Mouse (Mus musculus) heart, embryonic 14.5 days (tissue): Measurements from ENCODE around the gene Traf2. TPM values are rescaled to one million over a fixed set of nuclear protein-coding genes. Genes with fewer than 3 reads are reported as not detected.
A peak's percentile ranks its signal among the peaks of the same experiment; 100 is the strongest.

Experiments
- ATAC-seq: fragments of 200-750 bp; cut with Nextera tagmentation; 2 replicates; pipeline ENCODE4 v1.8.0; 2017; ENCODE audit warnings: low read depth, moderate TSS enrichment; ENCODE audit not compliant: insufficient number of reproducible peaks, insufficient read depth, low FRiP score
- H3K27ac ChIP-seq, 2 experiments: fragments of 200-500 bp in 1 of 2; fragments of 300-500 bp in 1 of 2; sonication (generic) in 1 of 2; replicated peaks in 1 of 2; 2 replicates each; pipeline ENCODE4 v1.5.1; 2012 to 2014; ENCODE audit warnings: low read depth in 2 of 2, low read length in 2 of 2, control low read depth in 1 of 2, mild to moderate bottlenecking in 1 of 2, mixed read lengths in 1 of 2; ENCODE audit not compliant: control insufficient read depth in 1 of 2, insufficient read depth in 1 of 2
- H3K27me3 ChIP-seq: fragments of 300-500 bp; sonication (generic); 2 replicates; pipeline ENCODE4 v1.6.1; 2014; ENCODE audit warnings: mild to moderate bottlenecking, low read length, control low read depth; ENCODE audit not compliant: control insufficient read depth, insufficient read depth
- H3K36me3 ChIP-seq: fragments of 300-500 bp; sonication (generic); 2 replicates; pipeline ENCODE4 v1.6.1; 2014; ENCODE audit warnings: mild to moderate bottlenecking, control low read depth, low read length, mixed read lengths; ENCODE audit not compliant: control insufficient read depth, insufficient read depth
- H3K4me1 ChIP-seq, 2 experiments: fragments of 200-500 bp in 1 of 2; fragments of 300-500 bp in 1 of 2; sonication (generic) in 1 of 2; 2 replicates each; pipeline ENCODE4 v1.6.1; 2012 to 2014; ENCODE audit warnings: low read length in 2 of 2, control low read depth in 1 of 2, mixed read lengths in 1 of 2; ENCODE audit not compliant: control insufficient read depth in 2 of 2, insufficient read depth in 2 of 2
- H3K4me2 ChIP-seq: fragments of 300-500 bp; sonication (generic); 2 replicates; pipeline ENCODE4 v1.6.1; 2014; ENCODE audit warnings: mild to moderate bottlenecking, low read length
- H3K4me3 ChIP-seq, 2 experiments: fragments of 200-500 bp in 1 of 2; fragments of 300-500 bp in 1 of 2; sonication (generic) in 1 of 2; 2 replicates each; pipeline ENCODE4 v1.5.1; 2012 to 2014; ENCODE audit warnings: low read length in 2 of 2, mild to moderate bottlenecking in 2 of 2, control low read depth in 1 of 2, low read depth in 1 of 2, moderate library complexity in 1 of 2; ENCODE audit not compliant: control insufficient read depth in 1 of 2, insufficient read depth in 1 of 2
- H3K9ac ChIP-seq: fragments of 300-500 bp; sonication (generic); 2 replicates; pipeline ENCODE4 v1.6.1; 2014; ENCODE audit warnings: mild to moderate bottlenecking, low read length
- H3K9me3 ChIP-seq: fragments of 300-500 bp; sonication (generic); 2 replicates; pipeline ENCODE4 v1.6.1; 2016; ENCODE audit warnings: low read length, control low read depth; ENCODE audit not compliant: control insufficient read depth
- WGBS: fragments of 180-500 bp; shearing (Covaris S2); extraction: QIAGEN DNeasy Blood & Tissue Kit; methylation state at CpG from one replicate; pipeline ENCODE4 v1.1.7; 2014; 5-methylcytosine and 5-hydroxymethylcytosine counted together
- polyA plus RNA-seq: library from polyadenylated mRNA; unstranded; fragments of >200 nt; fragmentation: Nextera tagmentation; extraction: Ambion mirVana; gene quantifications from 2 replicates; pipeline ENCODE4 v1.2.1, GENCODE M21; 2014

The Traf2 gene
- polyA plus RNA-seq, 1 experiment from 2014 or later: 19.8 TPM

GRCm38 (mm10) chr2:25583571-25583970 lies 36.8 kb upstream of the Traf2 start:
- H3K4me1 ChIP-seq: peaks cover 20 to 31% of the 10 kb centered on the region in 2 experiments
- no peak overlapping the region for H3K9ac ChIP-seq
- no peak overlapping the region for H3K27ac ChIP-seq
- H3K4me3 ChIP-seq: no peak overlapping the region
- peaks cover 28% of the 10 kb centered on the region for H3K27me3 ChIP-seq
- no peak for ATAC-seq
- no peak overlapping the region for H3K4me2 ChIP-seq
- 65% methylated on average over 3 of the region's 4 CpGs for WGBS
- no peaks in the 10 kb centered on the region for H3K9me3 ChIP-seq
- peaks cover 59% of the 10 kb centered on the region for H3K36me3 ChIP-seq

GRCm38 (mm10) chr2:25583120-25583481 lies 36.4 kb upstream of the Traf2 start:
- no peaks in the 10 kb centered on the region for H3K9me3 ChIP-seq
- 86% methylated on average over 6 of the region's 6 CpGs for WGBS
- no peak overlapping the region for H3K9ac ChIP-seq
- H3K36me3 ChIP-seq: peaks cover 54% of the 10 kb centered on the region
- ATAC-seq: no peak
- H3K27me3 ChIP-seq: peaks cover 33% of the 10 kb centered on the region
- H3K4me2 ChIP-seq: no peak overlapping the region
- H3K4me3 ChIP-seq: no peak overlapping the region
- peaks cover 21 to 35% of the 10 kb centered on the region in 2 experiments for H3K4me1 ChIP-seq
- H3K27ac ChIP-seq: no peak overlapping the region

DNA sequence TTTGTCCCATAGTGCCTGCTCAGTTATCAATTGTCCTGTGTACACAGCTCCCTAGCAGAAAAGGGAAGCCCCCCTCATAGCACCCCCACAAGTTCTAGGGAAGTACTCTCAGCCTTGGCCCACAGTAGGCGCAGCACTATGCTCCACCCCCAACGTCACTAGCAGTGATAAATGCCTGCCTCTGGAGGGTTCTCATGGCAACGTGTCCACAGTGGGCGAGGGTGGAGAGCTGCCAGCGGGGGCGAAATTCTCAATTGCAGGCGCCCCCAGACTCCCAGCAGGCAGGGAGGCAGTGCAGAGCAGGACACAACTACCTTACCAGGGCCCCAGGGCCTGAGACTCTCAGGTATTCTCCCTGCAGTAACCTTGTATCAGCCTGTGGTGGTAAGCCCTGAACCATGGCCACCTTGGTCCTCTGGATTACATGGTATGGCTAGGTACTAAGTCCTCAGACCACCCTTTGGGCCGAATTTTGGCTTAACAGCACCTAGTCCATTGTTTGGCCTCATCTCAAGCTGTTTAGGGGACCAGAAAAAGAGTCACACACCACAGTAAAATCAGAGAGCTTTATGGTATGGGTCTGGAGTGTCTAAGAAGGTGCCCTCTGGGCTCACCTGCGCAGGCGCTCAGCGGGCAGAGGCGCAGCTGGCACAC lies 35.9 kb upstream of the Traf2 start:
- Histone ChIP-seq H3K9ac (0 out of 2 replicates have a peak overlapping the region, but pooled peaks have one; percentile 10), H3K9me3 (no peaks in the 10 kb centered on the region), H3K4me3 (no peak overlapping the region), H3K4me1 (peaks cover 23 to 38% of the 10 kb centered on the region in 2 experiments), H3K4me2 (no peak overlapping the region), H3K27ac (no peak overlapping the region), H3K36me3 (peaks cover 49% of the 10 kb centered on the region), H3K27me3 (peaks cover 38% of the 10 kb centered on the region)
- no peak; the same call in 1 of the 2 replicates for ATAC-seq
- WGBS: 43% methylated on average over 12 of the region's 12 CpGs

DNA sequence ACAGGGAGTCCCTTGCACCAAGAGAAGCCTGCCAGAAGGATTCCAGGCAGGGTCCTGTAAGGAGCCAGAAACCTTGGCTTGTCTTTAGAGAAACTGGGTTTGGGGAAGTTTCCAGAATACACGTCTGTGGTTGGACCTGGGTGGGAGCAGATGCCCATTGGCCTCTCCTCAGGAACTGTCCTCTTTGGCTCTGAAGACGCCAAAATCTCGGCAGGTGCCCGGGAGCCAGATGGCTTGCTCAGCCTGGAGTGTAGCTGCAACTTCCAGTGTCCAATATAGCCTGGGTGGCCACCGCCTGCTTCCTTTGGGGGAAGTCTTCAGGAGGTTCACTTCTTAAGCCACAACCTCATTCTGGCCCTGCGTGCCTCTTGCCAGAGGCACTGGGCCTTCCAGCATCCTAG lies 35.2 kb upstream of the Traf2 start:
- H3K27ac ChIP-seq: no peak overlapping the region
- H3K36me3 ChIP-seq: peaks cover 42% of the 10 kb centered on the region
- peaks cover 26 to 36% of the 10 kb centered on the region in 2 experiments for H3K4me1 ChIP-seq
- no peaks in the 10 kb centered on the region for H3K9me3 ChIP-seq
- no peak overlapping the region for H3K9ac ChIP-seq
- H3K4me2 ChIP-seq: peak overlapping the region; percentile 81
- H3K4me3 ChIP-seq: no peak overlapping the region
- peaks cover 45% of the 10 kb centered on the region for H3K27me3 ChIP-seq
- no peak for ATAC-seq
- WGBS: 28% methylated on average over 6 of the region's 6 CpGs

GRCm38 (mm10) chr2:25581294-25581864 lies 34.6 kb upstream of the Traf2 start, which contains the start of gene Ajm1:
Gene Ajm1, minus strand, starts transcription at chr2:25581757.
- Histone ChIP-seq H3K27me3 (peaks cover 50% of the 10 kb centered on the region), H3K27ac (no peak within 1 kb of the TSS), H3K4me1 (peaks cover 22 to 35% of the 10 kb centered on the region in 2 experiments), H3K9ac (peak within 1 kb of the TSS; percentile 59), H3K4me2 (peak within 1 kb of the TSS; percentile 81), H3K4me3 (peak within 1 kb of the TSS; percentile 15 to 38; a peak in 3 of 4 replicates), H3K36me3 (peaks cover 37% of the 10 kb centered on the region), H3K9me3 (no peaks in the 10 kb centered on the region)
- ATAC-seq: 0 out of 2 replicates have a peak, but pooled peaks have one; percentile 17
- WGBS: 7% methylated on average over 19 of the region's 19 CpGs

DNA sequence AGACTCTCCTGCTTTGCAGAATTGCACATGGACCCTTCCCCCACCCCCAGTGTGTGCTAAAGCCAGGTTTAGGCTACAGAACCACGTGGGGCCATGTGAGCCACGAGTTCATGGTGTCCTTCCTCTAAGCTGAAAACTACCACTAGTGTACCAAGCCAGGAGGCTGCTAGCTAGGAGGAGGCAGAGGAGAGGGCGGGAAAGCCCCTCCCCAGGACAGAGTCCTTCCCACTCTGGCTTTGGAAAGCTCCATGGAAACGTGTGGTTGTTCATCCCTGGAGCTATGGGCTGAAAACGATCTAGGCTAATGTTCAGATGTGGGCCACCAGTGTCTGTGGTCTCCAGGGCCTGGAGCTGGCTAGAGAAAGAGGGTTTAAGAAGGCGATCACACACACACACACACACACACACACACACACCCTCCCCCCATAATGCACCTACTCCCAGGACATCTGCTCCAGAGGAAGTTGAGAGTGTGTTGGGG lies 33.9 kb upstream of the Traf2 start:
- H3K4me3 ChIP-seq: no peak overlapping the region
- no peaks in the 10 kb centered on the region for H3K9me3 ChIP-seq
- peaks cover 55% of the 10 kb centered on the region for H3K27me3 ChIP-seq
- H3K36me3 ChIP-seq: peaks cover 31% of the 10 kb centered on the region
- peaks cover 26 to 42% of the 10 kb centered on the region in 2 experiments for H3K4me1 ChIP-seq
- no peak for ATAC-seq
- no peak overlapping the region for H3K27ac ChIP-seq
- no peak overlapping the region for H3K4me2 ChIP-seq
- WGBS: 45% methylated on average over 6 of the region's 6 CpGs
- H3K9ac ChIP-seq: no peak overlapping the region

DNA sequence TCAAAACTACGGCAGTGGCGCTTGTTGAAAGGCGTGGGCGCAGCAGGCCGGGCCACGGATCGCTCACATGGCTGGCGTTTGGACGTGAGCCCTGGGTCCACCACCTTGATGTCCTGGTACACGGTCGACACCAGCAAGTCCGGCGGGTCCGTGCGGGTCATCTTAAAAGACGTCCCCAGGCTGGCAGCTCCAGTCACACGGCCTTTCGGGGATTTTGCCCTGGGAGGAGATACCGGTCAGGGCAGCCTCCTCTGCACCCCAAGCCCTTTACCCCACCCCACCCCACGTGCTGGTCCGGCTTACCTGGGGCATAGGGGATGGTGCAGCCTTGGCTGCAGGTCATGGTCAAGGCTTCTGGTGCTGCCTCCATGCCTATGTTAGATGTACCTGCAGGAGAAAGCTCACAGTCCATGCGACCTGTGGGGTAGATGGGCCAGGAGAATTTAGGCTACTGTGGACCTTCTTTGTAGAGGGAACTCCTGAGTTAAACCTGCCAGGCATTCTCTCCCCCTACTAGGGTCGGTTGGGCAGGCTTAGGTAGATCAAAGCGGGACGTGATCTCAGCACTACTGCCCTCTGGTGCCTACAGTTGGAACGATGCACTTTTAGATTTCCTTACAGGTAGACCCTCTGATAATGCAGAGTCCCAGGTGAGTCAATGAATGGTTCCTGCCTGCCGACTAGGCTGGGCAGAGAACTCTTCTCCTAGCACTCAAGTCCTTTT lies 33.2 kb upstream of the Traf2 start:
- Histone ChIP-seq H3K4me3 (peak overlapping the region; percentile 1 to 24; a peak in 2 of 4 replicates), H3K9me3 (no peaks in the 10 kb centered on the region), H3K27ac (no peak overlapping the region), H3K4me2 (peak overlapping the region; percentile 52), H3K9ac (no peak overlapping the region), H3K27me3 (peaks cover 55% of the 10 kb centered on the region), H3K4me1 (peaks cover 30 to 46% of the 10 kb centered on the region in 2 experiments), H3K36me3 (peaks cover 23% of the 10 kb centered on the region)
- 4% methylated on average over 27 of the region's 27 CpGs for WGBS
- ATAC-seq: no peak
